11 mouse cellular contexts compared by ENCODE assay signal in the genomic region with DNA sequence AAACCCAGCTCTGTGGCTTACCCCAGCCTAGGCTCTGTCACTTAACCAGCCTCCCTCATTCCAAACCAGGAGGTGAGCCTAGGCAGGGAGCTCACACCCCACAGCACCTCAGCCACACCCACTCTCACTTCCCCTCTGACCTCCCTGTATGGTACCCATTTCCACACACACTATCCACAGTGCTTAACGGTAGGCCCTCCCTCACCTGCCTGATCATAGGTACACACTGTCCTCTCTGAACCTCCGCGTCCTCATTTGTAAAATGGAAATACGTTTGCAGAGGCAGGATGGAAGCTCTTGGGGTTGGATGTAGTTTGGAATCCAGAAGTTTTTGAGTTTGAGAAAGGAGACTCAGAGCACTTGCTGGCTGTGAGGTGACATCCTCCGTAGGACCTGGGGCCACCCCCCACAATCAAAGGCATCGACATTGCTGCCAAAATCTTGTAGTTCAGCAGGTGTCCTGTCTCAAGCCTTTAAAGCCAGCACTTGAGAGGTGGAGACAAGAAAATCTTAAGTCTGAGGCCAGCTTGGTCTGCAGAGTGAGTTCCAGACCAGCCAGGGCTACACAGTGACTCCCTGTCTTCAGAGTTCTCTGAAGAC. TPM values are rescaled to one million over a fixed set of nuclear protein-coding genes. Genes with fewer than 3 reads are reported as not detected.
DNase-seq lines count a peak whose midpoint lies in the region; ATAC-seq and TF ChIP-seq lines count a peak whose summit lies in the region.
"Had no signal": no experiment of that assay in that cellular context is flagged by ENCODE, and none has a peak within 500 bp of the region (broad histone marks: within the 10 kb centered on the region; RNA-seq: fewer than 3 reads in every experiment).

No protein-coding gene starts in this region.

- no peak overlapping the region for H3K9ac ChIP-seq in lung, embryonic 15.5 days
- H3K9ac ChIP-seq in hindbrain, embryonic 16.5 days (ENCODE audit: low read depth, low read length), result no peak overlapping the region

- no peaks in the 10 kb centered on the region for H3K36me3 ChIP-seq in lung, embryonic 15.5 days
- no peaks in the 10 kb centered on the region for H3K36me3 ChIP-seq in hindbrain, embryonic 16.5 days (ENCODE audit: control insufficient read depth, insufficient read depth, low read length)
- H3K36me3 ChIP-seq in spleen, adult 2 months (ENCODE audit: control insufficient read depth, insufficient read depth, low read length), result no peaks in the 10 kb centered on the region

- H3K27me3 ChIP-seq in cerebellum, adult 2 months (ENCODE audit: control insufficient read depth, insufficient read depth, low read length), result no peaks in the 10 kb centered on the region
- no peaks in the 10 kb centered on the region for H3K27me3 ChIP-seq in lung, embryonic 15.5 days
- no peaks in the 10 kb centered on the region for H3K27me3 ChIP-seq in hindbrain, embryonic 16.5 days (replicated peaks; ENCODE audit: control insufficient read depth, insufficient read depth, low read length)
- H3K27me3 ChIP-seq in spleen, adult 2 months (ENCODE audit: control insufficient read depth, insufficient read depth, low read length), result no peaks in the 10 kb centered on the region

- H3K9me3 ChIP-seq in lung, embryonic 15.5 days, result no peaks in the 10 kb centered on the region
- H3K9me3 ChIP-seq in hindbrain, embryonic 16.5 days (ENCODE audit: control insufficient read depth, low read length), result no peaks in the 10 kb centered on the region

- WGBS in cerebellum, adult 2 months, result 76% methylated on average over 6 of the region's 6 CpGs
- WGBS in lung, embryonic 15.5 days, result 36% methylated on average over 6 of the region's 6 CpGs
- WGBS in hindbrain, embryonic 16.5 days, result 58% methylated on average over 6 of the region's 6 CpGs
- 65% methylated on average over 6 of the region's 6 CpGs for WGBS in spleen, adult 2 months

- no peak for TF ChIP-seq POLR2A in cerebellum, adult 2 months (IDR thresholded peaks at IDR 0.05; ENCODE audit: borderline replicate concordance, insufficient read depth, low read length)
- TF ChIP-seq POLR2A in spleen, adult 2 months (IDR thresholded peaks at IDR 0.05; ENCODE audit: low read depth, low read length), result no peak

- intact Hi-C loops in left cerebral cortex, postnatal 36 days (cut with DNase I), result no loop called here

- DNase-seq in cerebellum, adult 11-12 months, result peak; percentile 6
- no peak for DNase-seq in cerebellum, adult 2 months
- DNase-seq in lung, postnatal 14 days, result no peak
- DNase-seq in spleen, adult 2 months (ENCODE audit: low read depth in 1 of 2, low spot score in 2 of 2), result peak; percentile 32 to 60
- DNase-seq in left cerebral cortex, postnatal 36 days (ENCODE audit: low spot score in 2 of 2), result no peak
- DNase-seq in testis, postnatal 10 days (ENCODE audit: low spot score), result no peak
- DNase-seq: cerebellum, adult 8-10 months had no signal

- H3K4me1 ChIP-seq in cerebellum, adult 2 months (ENCODE audit: control insufficient read depth, insufficient read depth, low read length), result 0 out of 2 replicates have a peak, but pooled peaks cover 6% of the 10 kb centered on the region
- peaks cover 73% of the 10 kb centered on the region for H3K4me1 ChIP-seq in lung, embryonic 15.5 days
- H3K4me1 ChIP-seq in hindbrain, embryonic 16.5 days (ENCODE audit: control insufficient read depth, insufficient read depth, low read depth, low read length), result peaks cover 7% of the 10 kb centered on the region
- H3K4me1 ChIP-seq in spleen, adult 2 months (ENCODE audit: control insufficient read depth, insufficient read depth, insufficient read length), result peaks cover 20% of the 10 kb centered on the region; the same call in 1 of the 2 replicates

- no peak overlapping the region for H3K27ac ChIP-seq in cerebellum, adult 2 months (ENCODE audit: insufficient read depth, low read length)
- peak overlapping the region; percentile 71 for H3K27ac ChIP-seq in lung, embryonic 15.5 days
- 0 out of 2 replicates have a peak overlapping the region, but pooled peaks have one; percentile 51 for H3K27ac ChIP-seq in hindbrain, embryonic 16.5 days (ENCODE audit: low read depth, low read length)
- H3K27ac ChIP-seq in spleen, adult 2 months (ENCODE audit: insufficient read depth, low read length), result peak overlapping the region; percentile 54

- H3K4me2 ChIP-seq in lung, embryonic 15.5 days, result no peak overlapping the region
- no peak overlapping the region for H3K4me2 ChIP-seq in hindbrain, embryonic 16.5 days (ENCODE audit: low read length)

- no peak for TF ChIP-seq CTCF in cerebellum, adult 2 months (IDR thresholded peaks at IDR 0.05; ENCODE audit: borderline replicate concordance, insufficient read depth, low read depth, low read length)
- no peak for TF ChIP-seq CTCF in spleen, adult 2 months (IDR thresholded peaks at IDR 0.05; ENCODE audit: extremely low read depth, insufficient read depth, insufficient read length, insufficient replicate concordance)

- no peak; the same call in none of the 2 replicates for ATAC-seq in lung, embryonic 15.5 days (ENCODE audit: borderline replicate concordance, extremely low read depth, low FRiP score, low TSS enrichment)
- 0 out of 2 replicates have a peak, but pooled peaks have one; percentile 11 for ATAC-seq in hindbrain, embryonic 16.5 days

- H3K4me3 ChIP-seq in cerebellum, adult 2 months (replicated peaks; ENCODE audit: insufficient read depth, low read depth, low read length), result no peak overlapping the region
- H3K4me3 ChIP-seq in lung, embryonic 15.5 days, result no peak overlapping the region
- no peak overlapping the region for H3K4me3 ChIP-seq in hindbrain, embryonic 16.5 days (ENCODE audit: low read length)
- no peak overlapping the region for H3K4me3 ChIP-seq in spleen, adult 2 months (ENCODE audit: extremely low read depth, insufficient read depth, insufficient read length)

RNA-seq across cellular contexts. Expression of a gene that starts 27.0 kb away (rescaled TPM):
- 2.8 and 3.1 TPM in 2 replicates for polyA plus RNA-seq in cerebellum, adult 2 months (2012; rRNA removed)
- polyA plus RNA-seq in lung, embryonic 15.5 days (2015; fragmentation: Nextera tagmentation; extraction: Ambion mirVana), result 32.0 and 32.1 TPM in 2 replicates
- polyA plus RNA-seq in hindbrain, embryonic 16.5 days (2015; fragmentation: Nextera tagmentation; extraction: Ambion mirVana), result 6.5 and 9.3 TPM in 2 replicates
- 24.4 and 27.0 TPM in 2 replicates for polyA plus RNA-seq in spleen, adult 2 months (2012; rRNA removed)
- 1 to 10 TPM; 5.7 to 7.7 TPM for total RNA-seq in left cerebral cortex, postnatal 36 days (2021)

RNA-seq across cellular contexts. Expression of a gene that starts 42.5 kb away (rescaled TPM):
- polyA plus RNA-seq in cerebellum, adult 2 months (2012; rRNA removed), result not detected in 2 replicates
- polyA plus RNA-seq in lung, embryonic 15.5 days (2015; fragmentation: Nextera tagmentation; extraction: Ambion mirVana), result not detected in 2 replicates
- polyA plus RNA-seq in hindbrain, embryonic 16.5 days (2015; fragmentation: Nextera tagmentation; extraction: Ambion mirVana), result not detected in 2 replicates
- polyA plus RNA-seq in spleen, adult 2 months (2012; rRNA removed), result not detected in 2 replicates
- total RNA-seq in left cerebral cortex, postnatal 36 days (2021), result not detected
- total RNA-seq: gastrocnemius, postnatal 10 days; layer of hippocampus, postnatal 25 days had no signal

Comparison
In these comparisons a context has a peak if more than half of its experiments do, and no peak if none do; other contexts are left out.
1. DNase-seq: peak in cerebellum, adult 11-12 months (single experiment) and spleen, adult 2 months (2 of 2); none in cerebellum, adult 2 months (0 of 2), lung, postnatal 14 days (single experiment), left cerebral cortex, postnatal 36 days (0 of 2) and testis, postnatal 10 days (single experiment).